16 mouse cellular contexts compared by ENCODE assay signal in genomic region chr7:49636491-49637115, GRCm38 (mm10). TPM values are rescaled to one million over a fixed set of nuclear protein-coding genes. Genes with fewer than 3 reads are reported as not detected.
DNase-seq lines count a peak whose midpoint lies in the region; ATAC-seq lines count a peak whose summit lies in the region.
"Had no signal": no experiment of that assay in that cellular context is flagged by ENCODE, and none has a peak within 500 bp of the region (broad histone marks: within the 10 kb centered on the region; RNA-seq: fewer than 3 reads in every experiment).

Gene Dbx1, minus strand, starts transcription at chr7:49636849.

- no peak within 1 kb of the TSS for H3K4me2 ChIP-seq in midbrain, embryonic 16.5 days (ENCODE audit: low read length)
- no peak within 1 kb of the TSS for H3K4me2 ChIP-seq in intestine, embryonic 16.5 days (ENCODE audit: low read depth, low read length)

- no peaks in the 10 kb centered on the region for H3K36me3 ChIP-seq in midbrain, embryonic 16.5 days (ENCODE audit: control insufficient read depth, insufficient read depth, low read length)
- H3K36me3 ChIP-seq in intestine, embryonic 16.5 days (ENCODE audit: control insufficient read depth, insufficient read depth, low read length): no peaks in the 10 kb centered on the region
- H3K36me3 ChIP-seq: heart, embryonic 12.5 days had no signal

- peaks cover 38% of the 10 kb centered on the region for H3K27me3 ChIP-seq in midbrain, embryonic 16.5 days (ENCODE audit: control insufficient read depth, insufficient read depth, low read depth, low read length)
- H3K27me3 ChIP-seq in intestine, embryonic 16.5 days (replicated peaks; ENCODE audit: control insufficient read depth, insufficient read depth, low read length): peaks cover 70% of the 10 kb centered on the region

- peak; percentile 57; the same call in 1 of the 2 replicates for ATAC-seq in midbrain, embryonic 16.5 days
- ATAC-seq in intestine, embryonic 16.5 days: no peak

- peaks cover 3% of the 10 kb centered on the region; the same call in 1 of the 2 replicates for H3K4me1 ChIP-seq in midbrain, embryonic 16.5 days (ENCODE audit: control insufficient read depth, insufficient read depth, low read length)
- H3K4me1 ChIP-seq in intestine, embryonic 16.5 days (ENCODE audit: control insufficient read depth, insufficient read depth, low read length): peaks cover 21% of the 10 kb centered on the region

- DNase-seq in cerebellum, postnatal 10 days: peak; percentile 41 to 56
- no peak for DNase-seq in cerebellum, adult 11 months
- DNase-seq in embryo, embryonic 11 days: peak; percentile 64
- DNase-seq in induced T-regulatory cell, adult 2 months (ENCODE audit: low read depth): peak; percentile 13
- no peak for DNase-seq in left cerebral cortex, adult 8-10 months (ENCODE audit: low spot score in 2 of 2)
- DNase-seq in adrenal gland, adult 2 months: no peak
- DNase-seq: adrenal gland, postnatal 25 days; cerebellum, adult 9-10 months; kidney, adult 11 months; liver; thymus, adult 18-20 months had no signal

- under 1% methylated on average over 33 of the region's 33 CpGs for WGBS in midbrain, embryonic 16.5 days
- 1% methylated on average over 33 of the region's 33 CpGs for WGBS in intestine, embryonic 16.5 days

- no peak within 1 kb of the TSS for H3K9ac ChIP-seq in midbrain, embryonic 16.5 days (ENCODE audit: low read depth, low read length)
- no peak within 1 kb of the TSS for H3K9ac ChIP-seq in intestine, embryonic 16.5 days (ENCODE audit: low read depth, low read length)
- H3K9ac ChIP-seq: heart, embryonic 12.5 days had no signal

- H3K27ac ChIP-seq in midbrain, embryonic 16.5 days (ENCODE audit: low read length): no peak within 1 kb of the TSS
- H3K27ac ChIP-seq in intestine, embryonic 16.5 days (ENCODE audit: low read length): no peak within 1 kb of the TSS
- H3K27ac ChIP-seq: layer of hippocampus, adult 2 months had no signal

- peak within 1 kb of the TSS; percentile 17; the same call in 1 of the 2 replicates for H3K4me3 ChIP-seq in midbrain, embryonic 16.5 days (ENCODE audit: low read depth, low read length)
- H3K4me3 ChIP-seq in intestine, embryonic 16.5 days (ENCODE audit: low read length): no peak within 1 kb of the TSS
- H3K4me3 ChIP-seq: layer of hippocampus, adult 2 months had no signal

- H3K9me3 ChIP-seq in midbrain, embryonic 16.5 days (replicated peaks; ENCODE audit: control insufficient read depth, low read length, poor library complexity, severe bottlenecking): no peaks in the 10 kb centered on the region
- no peaks in the 10 kb centered on the region for H3K9me3 ChIP-seq in intestine, embryonic 16.5 days (ENCODE audit: control insufficient read depth, low read length)
- H3K9me3 ChIP-seq: heart, embryonic 12.5 days had no signal

RNA-seq across cellular contexts. Expression of gene Dbx1, which starts in this region (rescaled TPM):
- 13.4 and 18.5 TPM in 2 replicates for polyA plus RNA-seq in midbrain, embryonic 16.5 days (2015; fragmentation: Nextera tagmentation; extraction: Ambion mirVana)
- polyA plus RNA-seq in intestine, embryonic 16.5 days (2015; fragmentation: Nextera tagmentation; extraction: Ambion mirVana): 0.06 TPM in 1 of 2 replicates, not detected in the other
- not detected for total RNA-seq in left cerebral cortex, adult 8-10 months (2022)
- not detected for total RNA-seq in adrenal gland, adult 2 months (2021)
- polyA plus RNA-seq in adrenal gland, adult 2 months (2012; rRNA removed): not detected in 2 replicates
- total RNA-seq: adrenal gland, postnatal 25 days; layer of hippocampus, adult 2 months had no signal
- polyA plus RNA-seq: spleen, adult 2 months had no signal

Comparison
In these comparisons a context has a peak if more than half of its experiments do, and no peak if none do; other contexts are left out.
1. RNA of gene Dbx1 (polyA plus RNA-seq): 13.4 to 18.5 TPM in midbrain, embryonic 16.5 days; 0.06 TPM in intestine, embryonic 16.5 days and not detected in adrenal gland, adult 2 months; every median in the first group is over 10 times any median in the second.
2. DNase-seq: peak in cerebellum, postnatal 10 days (2 of 2), embryo, embryonic 11 days (single experiment) and induced T-regulatory cell, adult 2 months (single experiment); none in cerebellum, adult 11 months (single experiment), left cerebral cortex, adult 8-10 months (0 of 2) and adrenal gland, adult 2 months (single experiment).